Mouse (Mus musculus): Measurements from ENCODE around the gene Mettl9.

Mettl9 gene

GRCm38 (mm10) chr7:121098614-121099389 is 64.6 kb downstream of the Mettl9 start:
- DNase-seq (ENCODE audit: low read depth in 2 of 2, low spot score in 2 of 2): no peak

- DNase-seq (ENCODE audit: low read depth in 2 of 2, low spot score in 2 of 2): no peak
Measured at GRCm38 (mm10) chr7:121107851-121108250, 73.6 kb downstream of the Mettl9 start.

GRCm38 (mm10) chr7:121111321-121111720 is 77.1 kb downstream of the Mettl9 start:
- no peak for DNase-seq (ENCODE audit: low read depth in 2 of 2, low spot score in 2 of 2)

- no peak for DNase-seq (ENCODE audit: low read depth in 2 of 2, low spot score in 2 of 2)
Measured at GRCm38 (mm10) chr7:121111762-121112161, 77.5 kb downstream of the Mettl9 start.

- peak; percentile 44 to 63 for DNase-seq (ENCODE audit: low read depth in 2 of 2, low spot score in 2 of 2)
Measured at GRCm38 (mm10) chr7:121120143-121120818, 86.0 kb downstream of the Mettl9 start.

All from CD8-positive naive resting alpha-beta T cell, adult 2 months (primary cell).